Mouse (Mus musculus) embryo, embryonic 11 days (tissue): ENCODE measurements at regions not wholly inside any gene's neighbourhood (a gene's known extent, or its start where the extent isn't known, plus 50 kb on each side); places are given as distances from the start of the nearest gene placed in this dataset.

Experiments
- DNase-seq: peaks from one replicate; pipeline ENCODE4 v3.0.0-alpha.2; 2015

DNA sequence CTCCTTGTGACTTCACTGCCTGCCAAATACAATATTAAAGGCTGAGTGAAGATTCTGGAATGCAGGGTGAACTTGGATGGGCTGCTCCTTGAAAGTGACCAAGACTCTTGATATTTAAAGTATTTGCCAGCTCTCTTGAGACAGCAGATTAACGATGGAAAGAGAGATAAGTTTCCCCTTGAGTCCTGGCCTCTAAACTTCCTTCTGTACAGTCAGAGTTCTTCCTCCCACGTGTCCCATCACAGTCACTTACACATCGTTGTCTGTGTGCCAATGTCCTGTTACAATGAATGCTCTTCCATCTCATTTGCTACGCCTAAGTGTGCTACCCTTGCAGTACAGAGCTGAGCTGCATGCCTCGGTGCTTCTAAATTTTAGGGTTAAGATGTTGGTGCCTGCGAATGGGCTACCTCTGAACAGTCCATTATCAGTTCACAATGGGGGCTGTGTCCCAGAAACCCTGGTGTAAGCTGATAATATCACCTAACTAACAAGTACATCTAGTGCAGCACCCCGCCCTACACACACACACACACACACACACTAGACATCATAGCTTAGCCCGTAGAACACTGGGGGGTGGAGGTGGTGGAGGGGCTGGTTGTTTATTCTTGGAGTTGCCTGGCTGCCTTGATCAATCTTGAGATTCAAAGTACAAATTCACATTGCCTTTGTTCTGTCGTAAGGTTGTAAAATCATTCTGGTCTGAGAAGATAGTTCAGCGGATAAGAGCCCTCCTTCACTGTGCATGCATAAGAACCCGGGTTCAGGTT is 207.9 kb upstream of the Pgrmc2 start:
- DNase-seq, result no peak

DNA sequence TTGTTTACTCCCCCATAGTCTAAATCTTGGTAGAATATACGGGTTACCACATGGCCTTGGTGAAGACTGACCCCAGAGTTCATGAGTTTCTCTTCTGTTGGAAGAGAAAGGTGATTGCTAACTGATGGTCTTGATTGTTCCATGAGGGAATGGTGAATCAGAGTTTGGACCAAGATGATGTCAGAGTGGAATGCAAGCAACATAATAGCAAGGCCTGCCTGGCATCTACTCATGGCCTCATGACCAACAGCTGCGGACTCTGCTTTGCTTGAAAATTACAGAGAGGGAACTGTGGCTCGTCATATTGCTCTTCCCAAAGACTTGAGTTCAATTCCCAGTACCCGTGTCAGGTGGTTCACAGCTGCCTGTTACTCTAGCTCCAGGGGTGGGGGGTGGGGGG is 205.9 kb upstream of the Pgrmc2 start:
- DNase-seq, result no peak

DNA sequence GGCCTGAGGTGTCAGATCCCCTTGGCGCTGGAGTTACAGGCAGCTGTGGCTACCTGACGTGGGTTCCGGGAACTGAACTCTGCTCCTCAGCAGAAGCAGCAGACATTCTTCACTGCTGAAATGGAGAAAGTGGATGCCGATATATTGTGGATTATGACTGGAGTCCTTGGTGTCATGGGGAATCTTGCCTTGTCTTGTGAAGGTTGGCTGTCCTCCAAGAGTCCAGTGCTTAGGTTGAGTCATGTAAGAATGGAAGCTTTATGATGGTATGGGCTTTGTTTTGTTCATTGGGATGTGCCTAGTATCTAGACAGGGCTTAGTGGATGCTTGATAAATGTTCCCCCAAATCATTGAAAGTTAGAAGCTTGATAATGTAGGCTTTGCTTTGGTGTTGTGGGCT is 205.2 kb upstream of the Pgrmc2 start:
- no peak for DNase-seq

DNA sequence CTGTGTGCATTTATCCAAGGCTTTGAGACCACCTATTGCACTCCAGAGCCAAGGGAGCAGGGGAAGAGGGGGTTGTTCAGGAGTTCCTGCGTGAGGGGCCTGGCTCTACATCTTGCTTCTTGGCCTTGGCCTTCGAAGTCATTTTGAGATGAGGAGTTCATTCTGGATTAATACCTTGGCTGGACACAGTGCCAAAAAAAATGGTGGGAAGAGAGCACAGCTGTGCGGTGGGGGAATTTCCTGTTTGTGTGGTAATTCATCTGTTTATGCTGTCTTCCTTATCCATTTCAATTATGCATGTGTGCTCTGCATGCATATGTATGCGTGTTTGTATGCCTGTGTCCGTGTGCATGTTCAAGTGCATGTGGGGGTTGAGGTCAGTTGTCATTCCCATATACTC is 202.5 kb upstream of the Pgrmc2 start:
- DNase-seq, result no peak

DNA sequence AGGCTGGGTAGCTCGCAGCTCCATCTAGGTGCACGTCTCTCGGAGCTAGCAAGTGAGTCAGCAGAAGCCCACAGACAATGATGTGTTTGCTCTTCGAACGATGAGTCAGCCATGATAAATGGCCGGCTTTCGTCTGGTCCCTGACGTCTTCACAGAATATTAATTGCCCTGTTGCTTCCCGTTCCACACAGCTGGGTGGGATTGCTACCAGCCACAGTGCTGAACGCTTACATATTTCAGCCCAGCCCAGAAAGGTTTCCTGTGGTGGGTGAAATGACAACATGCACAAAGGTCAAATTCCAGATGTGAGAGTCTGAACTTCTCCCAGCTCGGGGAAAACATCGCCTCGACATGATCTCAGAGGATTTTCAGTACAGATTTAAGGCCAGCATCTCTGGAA is 202.1 kb upstream of the Pgrmc2 start:
- peak; percentile 88 for DNase-seq

DNA sequence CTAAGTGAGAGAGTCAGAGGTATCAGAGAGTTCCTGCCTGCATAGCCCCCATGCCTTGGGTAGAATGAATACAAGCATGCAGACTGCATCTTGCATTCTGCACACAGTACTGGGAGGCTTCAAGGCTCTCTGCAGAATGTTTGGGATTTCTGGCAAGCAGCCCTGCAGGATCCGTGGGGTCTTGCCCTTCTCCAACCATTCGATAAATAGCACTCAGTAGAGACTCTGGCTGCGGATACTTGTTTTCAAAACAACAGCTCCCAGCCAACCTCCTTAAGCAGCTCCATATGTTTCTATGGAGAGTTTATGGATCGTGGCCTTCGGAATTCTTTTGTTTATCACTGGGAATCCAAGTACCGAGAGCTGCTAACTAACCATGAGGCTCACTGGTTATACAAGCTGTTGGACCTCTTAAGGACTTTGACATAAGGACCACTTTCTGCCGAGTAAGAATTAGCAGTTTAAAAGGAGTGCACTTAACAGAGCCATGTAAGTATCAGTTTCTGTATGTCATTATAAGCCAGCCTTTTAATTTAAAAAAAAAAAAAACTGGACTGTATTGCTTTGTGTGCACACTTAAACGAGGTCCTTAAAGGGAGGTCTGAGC is 199.7 kb upstream of the Pgrmc2 start:
- peak; percentile 33 for DNase-seq

DNA sequence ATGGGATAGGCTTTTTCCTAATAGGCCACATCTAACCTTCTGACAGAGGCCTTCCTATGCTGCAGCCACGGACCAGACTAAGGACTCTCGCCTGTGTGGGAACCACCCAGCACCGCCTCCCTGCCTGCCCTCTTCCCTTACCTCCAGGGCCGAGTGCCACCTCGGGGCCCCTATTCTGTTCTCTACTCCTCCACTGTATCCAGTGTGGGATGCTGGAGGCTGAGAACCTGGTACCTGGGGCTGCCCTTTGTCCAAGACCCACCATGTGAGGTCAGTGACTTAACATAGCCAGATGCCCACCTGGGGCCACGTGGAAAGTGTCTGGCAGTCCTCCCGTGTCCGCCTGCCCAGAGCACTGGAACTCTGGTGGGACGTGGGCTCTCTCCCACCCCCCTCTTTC is 193.2 kb upstream of the Pgrmc2 start:
- DNase-seq, result no peak

DNA sequence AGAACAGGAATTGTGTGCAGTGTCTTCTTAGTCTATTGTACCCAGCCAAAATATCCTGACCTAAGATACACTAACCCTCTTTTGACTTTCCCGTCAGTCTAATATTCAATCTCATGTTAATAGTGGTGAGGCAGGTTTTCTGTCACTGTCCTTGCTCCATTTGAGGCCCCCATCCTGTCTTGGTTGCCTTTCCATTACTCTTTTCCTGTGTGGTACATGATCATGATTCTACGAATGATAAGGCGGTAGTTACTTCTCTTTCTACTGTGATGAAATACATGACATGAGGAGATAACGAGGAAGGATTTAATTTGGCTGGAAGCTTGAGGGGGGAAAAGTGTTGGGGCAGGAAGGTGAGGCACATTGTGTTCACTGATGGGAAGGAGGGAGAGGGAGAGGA is 185.7 kb upstream of the Pgrmc2 start:
- no peak for DNase-seq

DNA sequence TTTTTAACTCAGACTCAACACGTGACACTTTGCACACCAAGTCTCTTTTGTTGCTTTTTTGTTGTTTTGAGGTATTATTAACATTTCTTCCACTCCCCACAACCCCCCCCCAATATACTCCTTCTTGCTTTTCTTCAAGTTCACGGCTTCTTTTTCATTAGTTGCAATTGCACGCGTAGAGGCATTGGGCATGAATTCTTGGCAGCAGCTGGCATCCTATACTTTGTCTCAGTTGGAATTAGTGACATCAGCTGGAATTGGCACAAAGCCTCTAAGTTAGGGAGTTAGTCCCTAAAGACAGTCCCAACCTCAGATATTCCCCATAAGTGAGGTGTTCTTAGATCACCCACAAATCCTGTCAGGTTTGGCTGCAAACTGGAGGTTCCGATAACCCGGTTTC is 183.4 kb upstream of the Pgrmc2 start:
- no peak for DNase-seq

DNA sequence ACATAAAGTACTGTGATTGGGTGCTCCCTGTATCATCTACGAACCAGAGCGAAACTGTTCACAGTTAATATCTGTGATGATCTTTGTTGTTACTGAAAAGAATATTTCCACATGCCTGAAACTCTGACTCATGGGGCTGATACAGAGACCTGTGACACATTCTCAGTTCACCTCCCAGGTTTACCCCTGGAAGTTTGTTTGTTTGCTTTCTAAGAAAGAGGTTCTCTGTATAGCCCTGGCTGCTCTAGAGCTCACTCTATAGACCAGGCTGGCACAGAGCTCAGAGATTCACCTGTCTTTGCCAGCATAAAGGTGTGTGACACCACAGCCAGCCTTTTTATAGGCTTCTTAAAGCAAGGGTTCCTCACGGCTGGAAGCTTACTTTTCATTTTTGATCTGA is 182.6 kb upstream of the Pgrmc2 start:
- no peak for DNase-seq

DNA sequence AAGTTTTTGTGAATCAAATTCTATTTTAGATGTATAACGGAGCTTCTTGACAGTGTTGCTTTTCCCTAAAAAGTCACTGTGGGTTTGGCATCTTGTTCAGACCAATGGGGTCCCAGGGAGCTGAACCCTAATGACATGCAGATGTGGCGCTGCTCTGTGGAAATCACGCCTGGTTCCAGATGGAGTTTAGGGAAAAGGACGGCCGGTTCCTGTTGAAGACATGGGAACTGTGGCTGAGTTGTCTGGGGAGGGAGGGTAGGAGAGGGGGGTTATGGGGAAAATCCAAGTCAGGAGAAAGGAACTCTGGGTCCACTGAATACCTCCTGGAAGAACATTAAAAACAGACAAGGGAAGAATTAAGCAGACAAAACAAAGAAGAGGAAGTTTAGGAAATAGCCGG is 175.4 kb upstream of the Pgrmc2 start:
- DNase-seq, result peak; percentile 84

DNA sequence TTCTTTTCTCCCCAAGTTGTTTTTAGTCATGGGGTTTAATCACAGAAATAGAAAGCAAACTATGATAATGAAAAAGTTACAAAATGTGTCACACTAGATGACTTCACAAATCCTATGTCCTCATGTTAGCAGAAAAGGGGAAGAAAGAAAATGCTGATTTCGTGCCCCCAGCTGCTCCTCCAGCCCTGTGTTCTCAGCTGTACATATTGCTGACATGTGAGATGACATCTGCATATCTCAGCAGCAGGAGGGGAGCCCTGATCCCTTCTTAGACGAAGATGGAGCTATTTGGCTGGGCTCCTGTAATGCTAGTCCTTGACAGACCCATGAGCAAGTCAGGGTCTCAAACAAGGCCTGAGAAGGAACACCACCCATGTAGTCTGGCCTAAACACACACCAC is 162.1 kb upstream of the Pgrmc2 start:
- DNase-seq, result no peak

DNA sequence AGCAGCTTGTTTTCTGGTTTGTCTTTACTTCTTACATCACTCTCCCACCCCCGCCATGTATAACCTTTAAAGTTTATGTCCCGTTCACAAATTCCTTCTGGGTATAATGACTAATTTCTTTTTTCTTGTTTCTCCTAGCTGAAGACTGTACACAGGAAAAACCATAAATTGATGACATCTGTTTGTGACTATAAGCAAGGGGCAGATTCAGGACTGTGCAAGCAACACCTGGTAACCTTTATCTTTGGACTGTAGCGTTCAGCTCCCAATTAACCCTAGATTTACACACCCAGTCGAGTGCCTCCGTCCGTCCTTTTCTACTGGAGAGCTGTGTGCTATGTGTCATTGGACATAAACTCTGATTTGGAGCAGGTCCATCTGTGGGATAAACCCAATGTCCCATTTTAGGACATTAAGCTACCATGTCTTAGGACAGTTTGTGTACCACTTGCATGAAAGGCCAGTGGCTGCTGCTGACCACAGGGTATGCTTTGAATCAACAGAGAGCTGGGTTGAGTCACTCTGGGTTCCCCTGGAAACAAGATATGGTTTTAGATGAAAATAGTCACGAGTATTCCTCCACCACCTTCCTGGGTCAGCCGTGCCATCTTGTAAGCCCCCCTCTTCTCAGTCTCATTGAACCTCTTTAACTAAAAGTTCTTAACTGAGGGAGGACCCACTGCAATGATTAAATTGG is 159.2 kb upstream of the Pgrmc2 start:
- no peak for DNase-seq

DNA sequence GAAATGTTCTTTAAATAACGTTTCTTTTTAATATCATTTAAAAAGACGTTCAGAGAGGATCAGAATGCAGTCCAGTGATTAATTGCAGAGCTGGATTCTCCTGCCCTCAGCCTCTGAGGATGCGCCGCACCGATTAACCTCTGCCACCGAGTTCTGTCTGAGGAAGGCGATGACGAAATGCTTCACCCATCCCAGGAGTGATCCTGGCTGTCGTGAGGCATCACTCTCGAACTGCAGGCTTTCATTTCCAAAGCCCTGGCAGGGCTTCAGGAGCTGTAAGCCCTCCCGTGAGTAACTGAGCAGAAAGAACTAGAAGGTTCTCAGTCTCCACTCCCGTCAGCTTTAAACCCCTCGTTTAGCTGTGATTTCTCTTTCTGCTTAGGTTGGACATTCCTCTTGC is 157.0 kb upstream of the Pgrmc2 start:
- DNase-seq, result no peak

DNA sequence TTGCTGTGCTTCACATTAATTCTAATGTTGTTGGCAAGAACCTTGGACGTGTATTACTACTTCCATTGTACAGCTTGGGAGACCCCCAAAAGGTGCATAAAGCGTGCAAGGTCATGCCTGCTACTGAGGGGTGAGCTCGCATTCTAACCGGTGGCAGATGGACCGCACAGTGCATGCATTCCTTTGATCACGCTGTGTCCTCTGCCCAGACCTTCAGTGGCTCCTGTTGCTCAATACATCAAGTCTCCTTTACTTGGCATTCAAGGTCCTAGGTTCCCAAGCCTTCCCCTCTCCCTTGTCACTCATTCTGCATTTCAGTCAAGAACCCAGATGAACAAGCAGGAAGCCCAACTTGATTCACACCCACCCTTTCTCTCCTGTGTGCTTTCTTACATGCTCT is 156.4 kb upstream of the Pgrmc2 start:
- no peak for DNase-seq

DNA sequence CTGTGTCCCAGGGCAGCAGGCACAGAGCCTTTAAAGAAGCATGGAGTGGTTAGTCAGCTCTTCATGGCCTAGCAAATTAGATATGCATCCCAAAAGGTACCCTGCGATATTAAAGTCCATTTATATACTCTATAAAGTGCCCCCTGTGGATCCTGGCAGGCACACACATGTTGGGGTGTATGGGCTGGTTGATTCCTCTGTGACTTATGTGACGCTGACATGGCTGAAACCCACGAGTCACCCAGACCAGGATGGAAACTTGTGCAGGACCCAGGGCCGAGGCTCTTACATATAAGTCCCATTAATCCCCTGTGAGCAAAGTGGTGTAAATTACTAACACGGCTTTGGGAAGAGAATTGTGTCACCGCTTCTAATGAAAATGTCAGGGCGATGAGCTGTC is 155.2 kb upstream of the Pgrmc2 start:
- no peak for DNase-seq

DNA sequence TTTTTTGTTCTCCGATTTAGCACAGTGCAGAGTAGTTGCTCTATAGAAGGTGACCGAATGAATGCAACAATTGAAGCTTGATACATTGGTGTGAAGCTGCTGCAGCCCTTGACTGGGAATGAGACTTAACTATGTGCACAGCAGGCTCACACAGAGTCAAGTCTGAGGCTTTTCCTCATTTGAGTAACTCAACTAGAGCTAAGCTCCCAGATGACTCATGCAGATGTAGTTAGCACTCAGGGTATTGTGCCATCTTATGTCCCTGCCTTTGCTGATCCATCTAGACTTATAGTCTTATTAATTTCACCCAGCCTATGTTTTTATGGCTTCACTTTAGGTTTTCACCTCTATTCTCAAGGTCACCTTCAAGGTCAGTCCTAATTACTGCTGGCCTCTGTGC is 152.8 kb upstream of the Pgrmc2 start:
- DNase-seq, result no peak

DNA sequence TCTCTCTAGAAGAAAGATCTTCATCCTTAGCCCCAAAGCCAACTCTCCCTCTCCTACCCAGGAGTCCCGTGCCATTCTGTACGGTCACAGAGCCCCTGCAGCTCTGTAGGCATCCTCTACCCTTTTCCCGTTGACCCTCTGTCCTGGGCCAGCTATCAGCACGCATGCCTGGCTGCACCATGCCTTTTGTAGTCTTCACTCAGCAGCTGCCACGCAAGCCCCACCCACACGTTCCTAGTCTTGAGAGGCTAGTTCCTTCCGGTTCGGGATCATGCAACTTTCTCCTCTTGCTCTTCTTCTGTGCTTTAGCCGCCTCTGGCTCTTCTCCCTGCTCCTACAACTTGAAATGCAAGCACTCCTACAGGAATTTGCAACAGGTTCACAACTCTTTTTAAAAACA is 152.1 kb upstream of the Pgrmc2 start:
- DNase-seq, result no peak

DNA sequence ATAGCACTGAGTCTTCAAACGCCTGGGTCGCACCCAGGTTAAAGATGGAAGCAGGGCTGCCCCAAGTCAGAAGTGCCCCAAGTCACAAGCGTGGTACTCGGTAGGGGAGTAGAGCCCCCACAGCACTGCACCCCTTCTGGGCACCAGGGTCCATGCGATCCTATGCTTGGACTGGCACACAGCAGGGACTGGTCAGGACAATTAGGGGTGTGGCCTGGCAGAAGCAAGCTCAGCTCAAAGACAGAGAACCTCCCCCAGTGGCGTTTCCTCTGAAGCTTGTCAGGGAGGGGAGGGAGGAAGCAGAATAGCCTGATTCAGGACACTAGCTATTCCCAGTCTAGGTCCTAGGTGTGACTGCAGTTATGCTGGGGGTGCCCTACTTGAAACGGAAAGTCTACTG is 151.3 kb upstream of the Pgrmc2 start:
- DNase-seq, result no peak

DNA sequence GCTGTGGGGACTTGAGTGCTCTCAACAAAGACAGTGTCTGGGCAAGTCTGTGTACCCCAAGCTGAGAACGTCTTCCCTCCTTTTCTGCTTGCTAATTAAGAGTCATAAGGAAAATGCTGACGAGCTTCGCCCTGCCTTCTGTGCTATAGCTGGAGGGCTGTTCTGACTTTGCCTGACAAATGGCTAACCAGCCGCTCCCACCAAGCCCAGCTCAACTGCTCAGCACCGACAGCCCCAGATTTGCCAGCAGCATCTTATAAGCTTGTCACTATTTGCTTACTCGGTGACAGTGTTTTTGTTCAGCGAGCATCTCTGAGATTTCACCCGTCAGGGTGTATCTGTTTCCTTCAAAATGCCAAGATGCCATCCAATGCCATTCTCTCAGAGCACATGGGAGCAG is 150.6 kb upstream of the Pgrmc2 start:
- no peak for DNase-seq

DNA sequence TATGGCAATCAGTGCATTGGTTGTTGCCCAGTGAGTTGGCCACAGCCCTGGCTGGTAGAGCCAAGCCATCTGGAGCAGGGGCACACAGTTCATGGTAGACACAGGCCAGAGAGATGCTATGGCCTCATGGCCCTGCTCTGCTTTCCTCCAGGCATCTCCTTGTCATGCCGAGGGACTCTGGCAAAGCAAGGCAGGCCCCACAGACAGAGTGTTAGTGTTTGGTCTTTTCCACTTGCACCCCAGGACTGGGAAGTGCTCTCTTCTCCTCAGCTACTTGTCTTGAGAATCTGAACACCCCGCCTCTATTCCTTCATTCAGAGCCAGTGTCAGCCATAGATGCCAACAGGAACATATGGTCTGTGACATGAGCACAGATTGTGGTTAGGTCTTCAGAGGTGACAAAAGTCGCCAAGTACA is 148.1 kb upstream of the Pgrmc2 start:
- DNase-seq, result no peak

DNA sequence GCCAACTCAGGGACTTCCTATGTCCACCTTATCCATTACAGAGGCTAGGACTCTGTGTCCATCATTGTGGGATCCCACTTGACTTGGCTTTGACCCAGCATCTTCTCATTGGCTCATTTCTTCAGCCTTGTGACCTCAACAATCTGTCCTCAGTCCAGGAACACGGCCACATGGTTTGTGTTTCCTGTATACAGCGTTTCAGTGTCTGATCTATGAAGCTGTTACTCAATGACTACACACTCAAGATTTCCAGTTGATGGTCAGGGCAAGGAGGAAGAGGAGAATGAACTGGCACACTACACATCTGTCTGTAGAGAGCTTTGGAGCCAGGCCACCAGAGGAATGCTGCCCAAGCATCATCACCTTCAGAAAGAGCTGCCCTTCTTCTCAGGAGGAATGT is 146.6 kb upstream of the Pgrmc2 start:
- no peak for DNase-seq

DNA sequence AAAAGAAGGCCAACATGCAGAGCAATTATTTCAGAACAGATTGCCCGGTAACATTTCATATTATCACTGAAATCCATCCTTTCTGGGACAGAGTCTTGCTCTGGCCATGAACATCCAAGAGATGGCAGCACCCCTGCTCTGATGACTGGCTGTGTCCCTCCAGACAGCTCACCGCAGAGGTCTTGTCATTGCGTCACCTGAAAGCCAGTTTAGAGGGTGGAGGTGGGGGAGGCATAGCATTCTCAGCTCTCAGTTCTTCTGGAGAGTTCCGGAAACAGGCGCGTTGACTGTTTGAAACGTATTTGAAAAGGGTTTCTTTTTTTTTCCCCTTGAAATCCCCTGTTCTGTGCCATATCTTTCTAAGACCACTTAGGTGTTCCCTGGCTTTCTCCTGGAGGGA is 145.7 kb upstream of the Pgrmc2 start:
- DNase-seq, result peak; percentile 72

DNA sequence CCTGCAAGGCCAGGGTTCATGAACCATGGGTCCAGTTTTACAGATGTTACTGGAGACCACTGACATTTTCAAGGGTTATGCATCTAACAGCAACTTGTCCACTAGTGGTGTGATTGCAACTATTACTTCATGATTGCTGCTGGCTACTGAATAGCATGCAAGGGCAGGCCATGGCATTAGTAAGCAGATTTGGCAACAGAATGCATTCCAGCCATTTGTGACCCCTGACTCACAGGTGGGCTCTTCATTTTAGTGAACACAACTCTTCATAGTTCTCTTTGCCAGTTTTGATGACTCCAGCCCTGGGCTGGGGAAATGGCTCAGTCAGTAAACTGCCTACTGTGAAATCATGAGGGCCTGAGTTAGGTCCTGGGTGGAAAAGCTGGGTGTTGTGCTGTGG is 137.9 kb upstream of the Pgrmc2 start:
- no peak for DNase-seq

DNA sequence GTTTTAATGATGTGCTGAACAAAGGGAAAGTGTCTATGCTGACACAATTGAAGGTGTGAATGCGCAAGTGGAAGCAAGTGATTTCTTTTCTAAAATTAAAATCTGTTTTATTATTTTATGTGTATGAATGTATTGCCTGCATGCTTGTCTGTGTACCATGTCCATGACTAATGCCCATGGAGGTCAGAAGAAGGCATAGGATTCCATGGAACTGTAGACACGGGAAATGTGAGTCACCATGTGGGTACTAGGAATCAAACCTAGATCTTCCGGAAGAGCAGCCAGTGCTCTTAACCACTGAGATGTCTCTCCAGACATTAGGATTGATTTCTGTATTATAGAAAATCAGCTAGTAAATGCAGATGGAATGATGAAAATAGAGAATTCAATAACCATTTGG is 134.9 kb upstream of the Pgrmc2 start:
- DNase-seq, result no peak
